Mouse (Mus musculus) heart, adult 2 months (tissue): ENCODE data around the gene Fam222b.

Experiments used
- CTCF ChIP-seq: fragments of 200-600 bp; IDR thresholded peaks from 2 replicates; pipeline ENCODE4 v1.8.1; 2022; ENCODE audit warnings: antibody characterized with exemption, mild to moderate bottlenecking, moderate library complexity
- EP300 ChIP-seq: fragments of 200-500 bp; IDR thresholded peaks from 2 replicates; pipeline ENCODE4 v1.6.1; 2011; ENCODE audit warnings: low read depth, low read length, control low read depth; ENCODE audit not compliant: insufficient read depth

DNA sequence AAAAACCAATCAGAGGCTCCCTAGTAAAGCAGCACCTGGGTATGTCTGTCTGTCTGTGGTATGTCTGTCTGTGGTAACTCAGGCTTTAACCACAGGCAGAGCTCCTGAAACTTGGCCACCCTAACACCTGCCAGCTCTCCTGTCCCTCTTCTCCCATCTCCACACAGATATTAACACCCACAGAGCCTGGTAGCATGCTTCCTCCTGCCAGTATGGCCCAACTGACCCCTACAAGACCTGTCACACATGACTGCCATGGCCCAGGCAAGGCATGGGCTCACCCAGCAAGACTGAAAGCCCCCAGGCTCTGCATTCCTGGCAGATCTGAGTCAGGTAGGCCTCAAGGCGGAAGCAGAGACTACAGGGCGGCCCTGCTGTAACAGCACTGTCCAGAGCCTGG is 68.6 kb downstream of the Fam222b start:
- TF ChIP-seq CTCF: no peak
- TF ChIP-seq EP300: no peak
